Mouse (Mus musculus) heart, postnatal 0 days (tissue): ENCODE results near the gene Dnajc6.

ENCODE experiments used
- CTCF ChIP-seq: IDR thresholded peaks from 2 replicates; pipeline ENCODE4 v1.5.1; 2016; ENCODE audit warnings: antibody characterized with exemption, control low read depth, low read depth
- EP300 ChIP-seq: IDR thresholded peaks from 2 replicates; pipeline ENCODE4 v1.6.1; 2016; ENCODE audit warnings: antibody characterized with exemption, low read depth

- TF ChIP-seq CTCF (no peak), EP300 (no peak)
These were observed 15.5 kb downstream of the Dnajc6 start for GRCm38 (mm10) chr4:101511768-101512521.
